In the genomic region with DNA sequence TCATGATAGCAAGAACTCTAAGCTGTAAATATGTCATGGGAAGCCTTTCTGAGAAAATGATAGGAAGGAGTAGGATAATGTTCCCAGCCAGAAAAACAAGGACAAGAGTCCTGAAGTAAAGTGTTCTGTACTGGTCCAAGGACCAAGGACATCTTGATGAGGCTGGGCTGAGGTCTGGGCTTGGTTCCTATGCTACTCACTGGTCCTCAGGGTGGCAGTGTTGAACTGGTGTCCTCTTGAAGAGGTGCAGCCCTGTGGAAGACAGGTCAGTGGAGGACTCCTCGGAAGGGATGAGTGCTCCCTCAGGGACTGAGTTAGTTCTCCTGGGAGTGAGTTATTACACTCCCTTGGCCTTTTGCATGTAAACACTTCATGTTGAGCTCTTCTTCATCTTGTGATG, we compare ENCODE assay signal across 7 mouse cellular contexts.
DNase-seq lines count a peak whose midpoint lies in the region; ATAC-seq and TF ChIP-seq lines count a peak whose summit lies in the region.

No protein-coding gene starts in this region.

- H3K9ac ChIP-seq in midbrain, embryonic 14.5 days (replicated peaks; ENCODE audit: low read length): no peak overlapping the region
- no peak overlapping the region for H3K9ac ChIP-seq in midbrain, embryonic 11.5 days (ENCODE audit: low read length)
- no peak overlapping the region for H3K9ac ChIP-seq in lung, embryonic 16.5 days (ENCODE audit: low read length)

- WGBS in midbrain, embryonic 14.5 days: 66% methylated on average over 1 of the region's 1 CpGs
- 69% methylated on average over 1 of the region's 1 CpGs for WGBS in midbrain, embryonic 11.5 days
- WGBS in bone marrow, adult 2 months: 52% methylated on average over 1 of the region's 1 CpGs
- WGBS in lung, embryonic 16.5 days: 41% methylated on average over 1 of the region's 1 CpGs

- H3K4me2 ChIP-seq in midbrain, embryonic 14.5 days (ENCODE audit: low read length): no peak overlapping the region
- no peak overlapping the region for H3K4me2 ChIP-seq in midbrain, embryonic 11.5 days
- no peak overlapping the region for H3K4me2 ChIP-seq in lung, embryonic 16.5 days (ENCODE audit: low read depth, low read length)

- TF ChIP-seq POLR2A in bone marrow, adult 2 months (IDR thresholded peaks at IDR 0.05; ENCODE audit: borderline replicate concordance, control insufficient read depth, low read depth, low read length): no peak

- no peak for ATAC-seq in midbrain, embryonic 14.5 days (ENCODE audit: low FRiP score, low TSS enrichment)
- no peak for ATAC-seq in midbrain, embryonic 11.5 days (ENCODE audit: low FRiP score)
- ATAC-seq in lung, embryonic 16.5 days (ENCODE audit: low read depth): peak; percentile 56; the same call in 1 of the 2 replicates

- DNase-seq in midbrain, embryonic 14.5 days: peak; percentile 21
- no peak for DNase-seq in midbrain, embryonic 11.5 days (ENCODE audit: low spot score, missing footprints)
- peak; percentile 7 to 17 for DNase-seq in gastrocnemius, postnatal 36 days
- DNase-seq in thymus, postnatal 36 days: no peak
- no peak for DNase-seq in thymus, postnatal 14 days

- intact Hi-C loops in gastrocnemius, postnatal 36 days (cut with DNase I): no loop called here

- no peaks in the 10 kb centered on the region for H3K9me3 ChIP-seq in midbrain, embryonic 14.5 days (ENCODE audit: control insufficient read depth, low read length)
- no peaks in the 10 kb centered on the region for H3K9me3 ChIP-seq in midbrain, embryonic 11.5 days (ENCODE audit: control insufficient read depth, low read length)
- no peaks in the 10 kb centered on the region for H3K9me3 ChIP-seq in lung, embryonic 16.5 days (ENCODE audit: control insufficient read depth, low read length)

- H3K4me1 ChIP-seq in midbrain, embryonic 14.5 days (ENCODE audit: control insufficient read depth, insufficient read depth, low read length): no peaks in the 10 kb centered on the region
- H3K4me1 ChIP-seq in midbrain, embryonic 11.5 days (ENCODE audit: control insufficient read depth, insufficient read depth, low read length): no peaks in the 10 kb centered on the region
- no peaks in the 10 kb centered on the region for H3K4me1 ChIP-seq in bone marrow, adult 2 months (ENCODE audit: control insufficient read depth, insufficient read depth, low read length)
- 0 out of 2 replicates have a peak, but pooled peaks cover 4% of the 10 kb centered on the region for H3K4me1 ChIP-seq in lung, embryonic 16.5 days (replicated peaks; ENCODE audit: control insufficient read depth, insufficient read depth, low read length)

- no peaks in the 10 kb centered on the region for H3K27me3 ChIP-seq in midbrain, embryonic 14.5 days (ENCODE audit: control insufficient read depth, insufficient read depth, low read length)
- H3K27me3 ChIP-seq in midbrain, embryonic 11.5 days (ENCODE audit: control insufficient read depth, insufficient read depth, low read length): no peaks in the 10 kb centered on the region
- no peaks in the 10 kb centered on the region for H3K27me3 ChIP-seq in lung, embryonic 16.5 days (ENCODE audit: control insufficient read depth, insufficient read depth, low read depth, low read length)

- H3K36me3 ChIP-seq in midbrain, embryonic 14.5 days (ENCODE audit: control insufficient read depth, insufficient read depth, low read length): no peaks in the 10 kb centered on the region
- no peaks in the 10 kb centered on the region for H3K36me3 ChIP-seq in midbrain, embryonic 11.5 days (ENCODE audit: control insufficient read depth, insufficient read depth, low read length)
- H3K36me3 ChIP-seq in lung, embryonic 16.5 days (ENCODE audit: control insufficient read depth, insufficient read depth, low read length): no peaks in the 10 kb centered on the region

- no peak overlapping the region for H3K4me3 ChIP-seq in midbrain, embryonic 14.5 days (replicated peaks; ENCODE audit: low read depth, low read length)
- no peak overlapping the region for H3K4me3 ChIP-seq in midbrain, embryonic 11.5 days (ENCODE audit: low read depth, low read length)
- no peak overlapping the region for H3K4me3 ChIP-seq in bone marrow, adult 2 months (replicated peaks; ENCODE audit: control insufficient read depth, low read depth, low read length)
- no peak overlapping the region for H3K4me3 ChIP-seq in lung, embryonic 16.5 days (ENCODE audit: low read length)

- peak; percentile 50 for TF ChIP-seq CTCF in bone marrow, adult 2 months (IDR thresholded peaks at IDR 0.05; ENCODE audit: control insufficient read depth, insufficient read depth, low read length)

- H3K27ac ChIP-seq in midbrain, embryonic 14.5 days (replicated peaks; ENCODE audit: low read depth, low read length): no peak overlapping the region
- no peak overlapping the region for H3K27ac ChIP-seq in midbrain, embryonic 11.5 days (ENCODE audit: low read depth, low read length)
- H3K27ac ChIP-seq in bone marrow, adult 2 months (ENCODE audit: control insufficient read depth, insufficient read depth, low read depth, low read length, poor library complexity): no peak overlapping the region
- H3K27ac ChIP-seq in lung, embryonic 16.5 days (ENCODE audit: low read length): no peak overlapping the region

Comparison
In these comparisons a context has a peak if more than half of its experiments do, and no peak if none do; other contexts are left out.
1. DNase-seq: peak in midbrain, embryonic 14.5 days (single experiment) and gastrocnemius, postnatal 36 days (2 of 2); none in midbrain, embryonic 11.5 days (single experiment), thymus, postnatal 36 days (0 of 2) and thymus, postnatal 14 days (single experiment).